ENCODE assay signal across 10 mouse cellular contexts in genomic region chr16:90995023-90995422, GRCm38 (mm10). TPM values are rescaled to one million over a fixed set of nuclear protein-coding genes. Genes with fewer than 3 reads are reported as not detected.
A peak's percentile ranks its signal among the peaks of the same experiment; 100 is the strongest.
DNase-seq lines count a peak whose midpoint lies in the region; ATAC-seq and TF ChIP-seq lines count a peak whose summit lies in the region.
"Had no signal": no experiment of that assay in that cellular context is flagged by ENCODE, and none has a peak within 500 bp of the region (broad histone marks: within the 10 kb centered on the region; RNA-seq: fewer than 3 reads in every experiment).

No protein-coding gene starts in this region.

- no peak for ATAC-seq in kidney, postnatal 0 days (replicated peaks; ENCODE audit: low FRiP score, low read depth)
- ATAC-seq in kidney, embryonic 14.5 days (ENCODE audit: low FRiP score, low TSS enrichment), result no peak
- ATAC-seq in embryonic facial prominence, embryonic 14.5 days (ENCODE audit: low read depth), result no peak
- ATAC-seq in intestine, embryonic 15.5 days, result no peak

- H3K27me3 ChIP-seq in kidney, postnatal 0 days (ENCODE audit: insufficient read depth, low read length), result no peaks in the 10 kb centered on the region
- no peaks in the 10 kb centered on the region for H3K27me3 ChIP-seq in kidney, embryonic 14.5 days (ENCODE audit: control insufficient read depth, insufficient read depth, low read length)
- H3K27me3 ChIP-seq in embryonic facial prominence, embryonic 14.5 days (replicated peaks; ENCODE audit: control insufficient read depth, insufficient read depth, low read length), result no peaks in the 10 kb centered on the region
- no peaks in the 10 kb centered on the region for H3K27me3 ChIP-seq in intestine, embryonic 15.5 days (replicated peaks)
- no peaks in the 10 kb centered on the region for H3K27me3 ChIP-seq in megakaryocyte, embryonic 14.5 days (replicated peaks)
- H3K27me3 ChIP-seq: embryonic facial prominence, embryonic 12.5 days; limb, embryonic 13.5 days had no signal

- H3K4me1 ChIP-seq in kidney, postnatal 0 days (replicated peaks; ENCODE audit: insufficient read depth, low read length), result 0 out of 2 replicates have a peak, but pooled peaks cover 4% of the 10 kb centered on the region
- no peaks in the 10 kb centered on the region for H3K4me1 ChIP-seq in kidney, embryonic 14.5 days (ENCODE audit: control insufficient read depth, insufficient read depth, low read length)
- peaks cover 12% of the 10 kb centered on the region; the same call in 1 of the 2 replicates for H3K4me1 ChIP-seq in embryonic facial prominence, embryonic 14.5 days (ENCODE audit: control insufficient read depth, insufficient read depth, low read length)
- peaks cover 6% of the 10 kb centered on the region; the same call in 1 of the 2 replicates for H3K4me1 ChIP-seq in intestine, embryonic 15.5 days (replicated peaks)
- H3K4me1 ChIP-seq in megakaryocyte, embryonic 14.5 days, result peaks cover 30% of the 10 kb centered on the region
- H3K4me1 ChIP-seq: embryonic facial prominence, embryonic 12.5 days; limb, embryonic 13.5 days had no signal

- no peak for TF ChIP-seq CTCF in kidney, postnatal 0 days (IDR thresholded peaks at IDR 0.05; ENCODE audit: low read depth)
- no peak for TF ChIP-seq CTCF in left cerebral cortex, adult 2 months (IDR thresholded peaks at IDR 0.05)

- H3K4me2 ChIP-seq in kidney, postnatal 0 days (ENCODE audit: low read length), result no peak overlapping the region
- no peak overlapping the region for H3K4me2 ChIP-seq in kidney, embryonic 14.5 days (replicated peaks; ENCODE audit: low read depth, low read length)
- H3K4me2 ChIP-seq in embryonic facial prominence, embryonic 14.5 days (ENCODE audit: low read depth, low read length), result no peak overlapping the region
- H3K4me2 ChIP-seq in intestine, embryonic 15.5 days (replicated peaks), result peak overlapping the region; percentile 2; the same call in 1 of the 2 replicates
- H3K4me2 ChIP-seq: embryonic facial prominence, embryonic 12.5 days; limb, embryonic 13.5 days had no signal

- DNase-seq in kidney, postnatal 0 days (ENCODE audit: low spot score), result peak; percentile 46
- DNase-seq in embryonic facial prominence, embryonic 14.5 days (ENCODE audit: low spot score), result peak; percentile 51
- DNase-seq in left cerebral cortex, adult 2 months (ENCODE audit: extremely low spot score in 1 of 2, low spot score in 2 of 2), result no peak
- no peak for DNase-seq in layer of hippocampus, postnatal 36 days
- no peak for DNase-seq in cerebellum, adult 9-10 months

- peak overlapping the region; percentile 21; the same call in 1 of the 2 replicates for H3K27ac ChIP-seq in kidney, postnatal 0 days
- no peak overlapping the region for H3K27ac ChIP-seq in kidney, embryonic 14.5 days (ENCODE audit: low read depth, low read length)
- no peak overlapping the region for H3K27ac ChIP-seq in embryonic facial prominence, embryonic 14.5 days (replicated peaks; ENCODE audit: low read depth, low read length)
- H3K27ac ChIP-seq in intestine, embryonic 15.5 days, result peak overlapping the region; percentile 24; the same call in 1 of the 2 replicates
- H3K27ac ChIP-seq in left cerebral cortex, adult 2 months, result no peak overlapping the region; the same call in 1 of the 2 replicates
- H3K27ac ChIP-seq: embryonic facial prominence, embryonic 12.5 days; limb, embryonic 13.5 days had no signal

- 0 out of 2 replicates have a peak, but pooled peaks cover 2% of the 10 kb centered on the region for H3K36me3 ChIP-seq in kidney, postnatal 0 days (ENCODE audit: insufficient read depth, low read length)
- peaks cover 4% of the 10 kb centered on the region; the same call in 1 of the 2 replicates for H3K36me3 ChIP-seq in kidney, embryonic 14.5 days (ENCODE audit: control insufficient read depth, insufficient read depth, low read length)
- peaks cover 11% of the 10 kb centered on the region; the same call in 1 of the 2 replicates for H3K36me3 ChIP-seq in embryonic facial prominence, embryonic 14.5 days (ENCODE audit: control insufficient read depth, insufficient read depth, low read length)
- H3K36me3 ChIP-seq in intestine, embryonic 15.5 days, result no peaks in the 10 kb centered on the region; the same call in 1 of the 2 replicates
- peaks cover 28% of the 10 kb centered on the region for H3K36me3 ChIP-seq in megakaryocyte, embryonic 14.5 days (replicated peaks; ENCODE audit: low read length)

- H3K9me3 ChIP-seq in kidney, postnatal 0 days (replicated peaks; ENCODE audit: low read length), result no peaks in the 10 kb centered on the region
- no peaks in the 10 kb centered on the region for H3K9me3 ChIP-seq in kidney, embryonic 14.5 days (ENCODE audit: control insufficient read depth, low read length)
- no peaks in the 10 kb centered on the region for H3K9me3 ChIP-seq in embryonic facial prominence, embryonic 14.5 days (ENCODE audit: control insufficient read depth, low read length)
- no peaks in the 10 kb centered on the region for H3K9me3 ChIP-seq in intestine, embryonic 15.5 days
- H3K9me3 ChIP-seq in megakaryocyte, embryonic 14.5 days, result no peaks in the 10 kb centered on the region
- H3K9me3 ChIP-seq: embryonic facial prominence, embryonic 12.5 days; limb, embryonic 13.5 days had no signal

- intact Hi-C loops in left cerebral cortex, adult 2 months (cut with DNase I), result no loop called here

- whole genome bisulfite sequencing in kidney, postnatal 0 days, result 46% methylated on average over 4 of the region's 4 CpGs
- 50% methylated on average over 4 of the region's 4 CpGs for WGBS in kidney, embryonic 14.5 days
- WGBS in embryonic facial prominence, embryonic 14.5 days, result 64% methylated on average over 4 of the region's 4 CpGs
- WGBS in intestine, embryonic 15.5 days, result 37% methylated on average over 4 of the region's 4 CpGs

- H3K4me3 ChIP-seq in kidney, postnatal 0 days (replicated peaks; ENCODE audit: low read depth, low read length), result no peak overlapping the region
- no peak overlapping the region for H3K4me3 ChIP-seq in kidney, embryonic 14.5 days (ENCODE audit: low read length)
- no peak overlapping the region for H3K4me3 ChIP-seq in embryonic facial prominence, embryonic 14.5 days (ENCODE audit: low read depth, low read length)
- H3K4me3 ChIP-seq in intestine, embryonic 15.5 days (replicated peaks), result no peak overlapping the region
- peak overlapping the region; percentile 84 for H3K4me3 ChIP-seq in megakaryocyte, embryonic 14.5 days (replicated peaks)
- no peak overlapping the region for H3K4me3 ChIP-seq in left cerebral cortex, adult 2 months
- H3K4me3 ChIP-seq: embryonic facial prominence, embryonic 12.5 days; limb, embryonic 13.5 days had no signal

- no peak overlapping the region for H3K9ac ChIP-seq in kidney, postnatal 0 days (ENCODE audit: low read depth, low read length)
- H3K9ac ChIP-seq in kidney, embryonic 14.5 days (ENCODE audit: low read depth, low read length), result no peak overlapping the region
- H3K9ac ChIP-seq in embryonic facial prominence, embryonic 14.5 days (ENCODE audit: low read depth, low read length), result no peak overlapping the region
- no peak overlapping the region for H3K9ac ChIP-seq in intestine, embryonic 15.5 days
- H3K9ac ChIP-seq: embryonic facial prominence, embryonic 12.5 days; limb, embryonic 13.5 days had no signal

RNA-seq across cellular contexts. Expression of gene Synj1, which starts 16.1 kb away (rescaled TPM):
- 10.0 and 11.9 TPM in 2 replicates for polyA plus RNA-seq in kidney, postnatal 0 days (2015; fragmentation: Nextera tagmentation; extraction: Ambion mirVana)
- 10.8 and 15.5 TPM in 2 replicates for polyA plus RNA-seq in kidney, embryonic 14.5 days (2014; fragmentation: Nextera tagmentation; extraction: Ambion mirVana)
- polyA plus RNA-seq in embryonic facial prominence, embryonic 14.5 days (2014; fragmentation: Nextera tagmentation; extraction: Ambion mirVana), result 15.6 and 15.8 TPM in 2 replicates
- polyA plus RNA-seq in intestine, embryonic 15.5 days (2015; fragmentation: Nextera tagmentation; extraction: Ambion mirVana), result 11.5 and 14.8 TPM in 2 replicates
- polyA plus RNA-seq in megakaryocyte, embryonic 14.5 days (2012; ENCODE audit: insufficient read depth, low replicate concordance), result 4.5 and 14.4 TPM in 2 replicates
- 100 to 1,000 TPM; 339 TPM for total RNA-seq in left cerebral cortex, adult 2 months (2021)
- total RNA-seq in layer of hippocampus, postnatal 36 days (2021), result 100 to 1,000 TPM; 381 to 404 TPM

RNA-seq across cellular contexts. Expression of gene Paxbp1, which starts 49.3 kb away (rescaled TPM):
- polyA plus RNA-seq in kidney, postnatal 0 days (2015; fragmentation: Nextera tagmentation; extraction: Ambion mirVana), result 26.4 and 32.0 TPM in 2 replicates
- 46.9 and 75.6 TPM in 2 replicates for polyA plus RNA-seq in kidney, embryonic 14.5 days (2014; fragmentation: Nextera tagmentation; extraction: Ambion mirVana)
- 51.8 and 58.2 TPM in 2 replicates for polyA plus RNA-seq in embryonic facial prominence, embryonic 14.5 days (2014; fragmentation: Nextera tagmentation; extraction: Ambion mirVana)
- 45.0 and 45.6 TPM in 2 replicates for polyA plus RNA-seq in intestine, embryonic 15.5 days (2015; fragmentation: Nextera tagmentation; extraction: Ambion mirVana)
- 2.0 and 4.8 TPM in 2 replicates for polyA plus RNA-seq in megakaryocyte, embryonic 14.5 days (2012; ENCODE audit: insufficient read depth, low replicate concordance)
- total RNA-seq in left cerebral cortex, adult 2 months (2021), result 10 to 100 TPM; 66.1 to 76.5 TPM
- total RNA-seq in layer of hippocampus, postnatal 36 days (2021), result 10 to 100 TPM; 68.1 to 77.8 TPM

Comparison
In these comparisons a context has a peak if more than half of its experiments do, and no peak if none do; other contexts are left out.
1. H3K27ac ChIP-seq: peak in kidney, postnatal 0 days (single experiment) and intestine, embryonic 15.5 days (single experiment); none in kidney, embryonic 14.5 days (single experiment), embryonic facial prominence, embryonic 14.5 days (single experiment) and left cerebral cortex, adult 2 months (single experiment).
2. DNase-seq: peak in kidney, postnatal 0 days (single experiment) and embryonic facial prominence, embryonic 14.5 days (single experiment); none in left cerebral cortex, adult 2 months (0 of 2), layer of hippocampus, postnatal 36 days (0 of 2) and cerebellum, adult 9-10 months (single experiment).